Mouse (Mus musculus): Measurements from ENCODE around the gene Ube2v1.

- no peak for TF ChIP-seq CTCF (IDR thresholded peaks at IDR 0.05; ENCODE audit: control insufficient read depth, insufficient read depth, insufficient replicate concordance, low read depth, low read length)
- TF ChIP-seq POLR2A (IDR thresholded peaks at IDR 0.05; ENCODE audit: control insufficient read depth, low read depth, low read length): no peak
Observed at GRCm38 (mm10) chr2:167654911-167655600, 23.2 kb upstream of the Ube2v1 start.

All from testis, adult 2 months (tissue).